Mouse (Mus musculus): ENCODE data around the gene Krt36.

DNA sequence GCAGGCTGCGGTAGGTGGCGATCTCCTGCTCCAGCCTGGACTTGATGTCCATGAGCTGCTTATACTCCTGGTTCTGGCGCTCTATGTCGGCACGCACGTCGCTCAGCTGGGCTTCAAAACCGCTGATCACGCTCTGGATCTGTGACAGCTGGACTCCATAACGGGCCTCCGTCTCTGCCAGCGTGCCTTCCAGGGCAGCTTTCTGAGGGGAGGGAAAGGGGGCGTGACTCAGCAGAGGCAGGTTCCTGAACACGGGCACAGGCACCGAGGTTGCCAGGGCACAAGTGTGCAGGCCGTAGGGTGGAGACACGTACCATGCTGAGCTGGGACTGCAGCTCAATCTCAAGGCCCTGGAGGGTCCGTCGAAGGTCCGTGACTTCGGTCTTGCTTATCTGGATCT is 35.5 kb upstream of the Krt36 start:
- TF ChIP-seq CTCF (IDR thresholded peaks at IDR 0.05; ENCODE audit: low read depth) (0 out of 2 replicates have a peak, but pooled peaks have one; percentile 2), EP300 (optimal IDR thresholded peaks at IDR 0.05) (no peak)

Measured in stomach, postnatal 0 days (tissue).